Mouse (Mus musculus) heart, adult 2 months (tissue): ENCODE data around the gene Hopx.

Experiments
- CTCF ChIP-seq: fragments of 200-600 bp; IDR thresholded peaks from 2 replicates; pipeline ENCODE4 v1.8.1; 2022; ENCODE audit warnings: antibody characterized with exemption, mild to moderate bottlenecking, moderate library complexity
- EP300 ChIP-seq: fragments of 200-500 bp; IDR thresholded peaks from 2 replicates; pipeline ENCODE4 v1.6.1; 2011; ENCODE audit warnings: low read depth, low read length, control low read depth; ENCODE audit not compliant: insufficient read depth
- POLR2A ChIP-seq: fragments of 200-500 bp; IDR thresholded peaks from 2 replicates; pipeline ENCODE4 v1.6.1; 2011; ENCODE audit warnings: mild to moderate bottlenecking, low read depth, low read length, control low read depth; ENCODE audit not compliant: insufficient read depth

DNA sequence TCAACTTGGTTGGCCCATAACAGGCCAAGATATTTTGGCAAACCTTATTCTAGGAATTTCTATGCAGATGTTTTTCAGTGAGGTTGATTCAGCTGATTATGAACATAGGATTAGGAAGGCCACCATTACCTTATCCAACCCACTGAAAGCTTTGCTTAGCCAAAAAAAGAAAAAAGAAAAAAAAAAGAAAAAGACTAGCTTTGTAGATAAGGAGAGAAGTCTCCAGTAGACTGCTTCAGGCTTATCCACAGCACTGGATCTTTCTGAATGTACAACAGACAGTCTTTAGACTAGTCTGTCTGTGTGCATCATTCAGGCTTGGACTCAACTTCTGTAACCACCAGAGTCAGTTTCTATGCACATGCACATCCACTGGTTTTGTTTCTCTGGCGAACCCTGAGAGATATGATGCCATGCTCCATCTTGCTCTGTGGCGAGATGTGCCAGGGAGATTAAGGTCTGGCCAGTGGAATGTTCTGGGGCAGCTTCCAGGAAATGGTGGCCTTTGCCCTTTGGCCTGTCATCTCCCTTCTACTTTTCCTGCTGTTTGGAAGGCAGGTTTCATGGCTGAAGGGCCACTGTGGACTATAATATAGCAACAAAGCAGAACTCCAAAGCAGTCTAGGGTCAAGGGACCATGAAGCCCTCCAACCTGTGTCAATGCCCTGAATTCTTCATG, 17.7 kb upstream of the Hopx start:
- TF ChIP-seq CTCF (no peak), POLR2A (no peak), EP300 (no peak)
